In genomic region chr12:15858005-15858404, GRCm38 (mm10) we compare ENCODE assay signal across 24 mouse cellular contexts.
"Had no signal": no experiment of that assay in that cellular context is flagged by ENCODE, and none has a peak within 500 bp of the region (broad histone marks: within the 10 kb centered on the region; RNA-seq: fewer than 3 reads in every experiment).

No protein-coding gene starts in this region.

- H3K36me3 ChIP-seq: heart, embryonic 12.5 days; hindbrain, embryonic 10.5 days; hindbrain, embryonic 12.5 days; intestine, embryonic 15.5 days; limb, embryonic 10.5 days; limb, embryonic 12.5 days had no signal

- H3K27me3 ChIP-seq: heart, embryonic 12.5 days; hindbrain, embryonic 12.5 days; intestine, embryonic 15.5 days; limb, embryonic 12.5 days had no signal

- DNase-seq: gastrocnemius, adult 2 months; gastrocnemius, postnatal 10 days; gastrocnemius, postnatal 25 days; heart, adult 2 months; heart, postnatal 10 days; heart, postnatal 4 days; kidney, adult 18-20 months; kidney, adult 8-10 months; kidney, postnatal 10 days; kidney, postnatal 25 days; kidney, postnatal 4 days; liver had no signal

- H3K4me2 ChIP-seq: heart, embryonic 12.5 days; hindbrain, embryonic 12.5 days; hindbrain, embryonic 14.5 days; intestine, embryonic 15.5 days; limb, embryonic 12.5 days had no signal

- H3K9ac ChIP-seq: heart, embryonic 12.5 days; hindbrain, embryonic 12.5 days; hindbrain, embryonic 14.5 days; intestine, embryonic 15.5 days; limb, embryonic 12.5 days had no signal

- H3K4me1 ChIP-seq: heart, embryonic 12.5 days; hindbrain, embryonic 12.5 days; intestine, embryonic 15.5 days; limb, embryonic 10.5 days; limb, embryonic 12.5 days had no signal

- ATAC-seq: hindbrain, embryonic 16.5 days; inflammation-experienced regulatory T-cells, adult 6 months; intestine, embryonic 15.5 days; intestine, postnatal 0 days had no signal

- H3K4me3 ChIP-seq: gastrocnemius, adult 2 months; heart, adult 2 months; heart, embryonic 12.5 days; hindbrain, embryonic 10.5 days; hindbrain, embryonic 12.5 days; intestine, embryonic 15.5 days; layer of hippocampus, adult 2 months; left cerebral cortex, adult 2 months; limb, embryonic 10.5 days; limb, embryonic 12.5 days had no signal

- H3K9me3 ChIP-seq: heart, embryonic 12.5 days; hindbrain, embryonic 10.5 days; hindbrain, embryonic 12.5 days; intestine, embryonic 15.5 days; limb, embryonic 10.5 days; limb, embryonic 12.5 days had no signal

- H3K27ac ChIP-seq: gastrocnemius, adult 2 months; heart, adult 2 months; hindbrain, embryonic 10.5 days; hindbrain, embryonic 12.5 days; hindbrain, embryonic 14.5 days; intestine, embryonic 15.5 days; layer of hippocampus, adult 2 months; left cerebral cortex, adult 2 months; limb, embryonic 10.5 days; limb, embryonic 12.5 days had no signal
